In genomic region chr3:36537701-36538470, GRCm38 (mm10) we compare ENCODE assay signal across 19 mouse cellular contexts. TPM values are rescaled to one million over a fixed set of nuclear protein-coding genes. Genes with fewer than 3 reads are reported as not detected.
"Had no signal": no experiment of that assay in that cellular context is flagged by ENCODE, and none has a peak within 500 bp of the region (broad histone marks: within the 10 kb centered on the region; RNA-seq: fewer than 3 reads in every experiment).

No protein-coding gene starts in this region.

- H3K4me3 ChIP-seq: kidney, embryonic 15.5 days; limb, embryonic 15.5 days; liver, embryonic 12.5 days; midbrain, embryonic 10.5 days; neural tube, embryonic 12.5 days had no signal

- H3K36me3 ChIP-seq: kidney, embryonic 15.5 days; limb, embryonic 15.5 days; liver, embryonic 12.5 days; midbrain, embryonic 10.5 days; neural tube, embryonic 12.5 days had no signal

- H3K9ac ChIP-seq: kidney, embryonic 15.5 days; limb, embryonic 15.5 days; liver, embryonic 12.5 days; lung, embryonic 14.5 days; neural tube, embryonic 12.5 days had no signal

- DNase-seq: kidney, adult 2 months; kidney, postnatal 25 days; layer of hippocampus, postnatal 36 days; lung, embryonic 14.5 days; lung, postnatal 10 days; lung, postnatal 4 days; midbrain, embryonic 14.5 days; spleen, adult 18-20 months; thymus, adult 18-20 months; thymus, postnatal 14 days had no signal

- ATAC-seq: liver, embryonic 12.5 days had no signal

- H3K27me3 ChIP-seq: kidney, embryonic 15.5 days; limb, embryonic 15.5 days; neural tube, embryonic 12.5 days had no signal

- H3K4me1 ChIP-seq: limb, embryonic 15.5 days; neural tube, embryonic 12.5 days had no signal

- H3K9me3 ChIP-seq: kidney, embryonic 15.5 days; limb, embryonic 15.5 days; liver, embryonic 12.5 days; midbrain, embryonic 10.5 days; neural tube, embryonic 12.5 days had no signal

- H3K27ac ChIP-seq: kidney, embryonic 15.5 days; limb, embryonic 15.5 days; liver, embryonic 12.5 days; midbrain, embryonic 10.5 days; neural tube, embryonic 12.5 days had no signal

- H3K4me2 ChIP-seq: kidney, embryonic 15.5 days; limb, embryonic 15.5 days; liver, embryonic 12.5 days; lung, embryonic 14.5 days; neural tube, embryonic 12.5 days had no signal

RNA-seq across cellular contexts. Expression of gene Gm11549, which starts 16.3 kb away (rescaled TPM):
- total RNA-seq: megakaryocyte, adult 5-6 weeks; neutrophil, adult 5-6 weeks had no signal
- polyA plus RNA-seq: kidney, adult 2 months; limb, embryonic 11.5 days; liver, embryonic 12.5 days; liver, embryonic 16.5 days had no signal

RNA-seq across cellular contexts. Expression of gene Ccna2, which starts 34.1 kb away (rescaled TPM):
- total RNA-seq: neutrophil, adult 5-6 weeks had no signal
